Mouse (Mus musculus) cerebellum, adult 2 months (tissue): Measurements from ENCODE around the gene Golgb1. TPM values are rescaled to one million over a fixed set of nuclear protein-coding genes. Genes with fewer than 3 reads are reported as not detected.

Experiments
- DNase-seq, 2 experiments: peaks; one replicate each; pipeline ENCODE4 v3.0.0; 2021
- H3K27ac ChIP-seq: fragments of 200-500 bp; 2 replicates; pipeline ENCODE4 v1.5.1; 2012; ENCODE audit warnings: low read length, control low read depth, inconsistent platforms; ENCODE audit not compliant: insufficient read depth
- H3K27me3 ChIP-seq: fragments of 200-500 bp; 2 replicates; pipeline ENCODE4 v1.6.1; 2012; ENCODE audit warnings: inconsistent platforms, mild to moderate bottlenecking, low read length, moderate library complexity; ENCODE audit not compliant: control insufficient read depth, insufficient read depth
- H3K4me1 ChIP-seq: fragments of 200-500 bp; 2 replicates; pipeline ENCODE4 v1.6.1; 2011; ENCODE audit warnings: low read length; ENCODE audit not compliant: control insufficient read depth, insufficient read depth
- H3K4me3 ChIP-seq: fragments of 200-500 bp; replicated peaks from 2 replicates; pipeline ENCODE3; 2011; ENCODE audit warnings: mild to moderate bottlenecking, low read depth, low read length, control low read depth; ENCODE audit not compliant: insufficient read depth
- CTCF ChIP-seq: fragments of 200-500 bp; IDR thresholded peaks from 2 replicates; pipeline ENCODE4 v1.5.1; 2011; ENCODE audit warnings: low read depth, mild to moderate bottlenecking, control low read depth, low read length, moderate library complexity, borderline replicate concordance; ENCODE audit not compliant: insufficient read depth
- POLR2A ChIP-seq: fragments of 200-500 bp; IDR thresholded peaks from 2 replicates; pipeline ENCODE4 v1.6.1; 2011; ENCODE audit warnings: low read length, control low read depth, borderline replicate concordance; ENCODE audit not compliant: insufficient read depth
- WGBS: fragments of 180-500 bp; shearing (Covaris S2); methylation state at CpG from one replicate; pipeline ENCODE4 v1.1.7; 2018; 5-methylcytosine and 5-hydroxymethylcytosine counted together
- polyA plus RNA-seq: library from polyadenylated mRNA; depleted of rRNA; stranded (reverse); fragments of >200 nt; gene quantifications from 2 replicates; pipeline ENCODE4 v1.2.3, GENCODE M21; 2012

Gene Golgb1
- polyA plus RNA-seq, 1 experiment = 49.1 TPM

DNA sequence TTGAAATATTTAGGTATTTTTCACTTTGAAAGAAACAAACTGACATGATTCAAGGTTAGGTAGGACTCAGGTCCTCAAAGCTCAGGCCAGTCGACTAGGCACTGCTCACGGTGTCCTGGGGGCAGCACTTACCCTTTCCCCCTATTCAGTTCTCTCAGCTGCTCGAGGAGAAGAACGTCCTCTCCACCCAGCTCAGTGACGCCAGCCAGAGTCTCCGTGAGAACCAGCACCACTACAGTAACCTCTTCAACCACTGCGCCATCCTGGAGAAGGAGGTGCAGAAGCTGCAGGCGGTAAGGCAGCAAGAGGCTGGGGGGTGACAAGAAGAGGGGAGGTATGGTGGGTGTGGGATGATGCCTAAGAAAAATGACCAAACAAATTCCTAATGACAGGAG is 53.2 kb downstream of the Golgb1 start:
- H3K4me3 ChIP-seq = no peak overlapping the region
- H3K27me3 ChIP-seq = no peaks in the 10 kb centered on the region
- no peak for TF ChIP-seq CTCF
- no peak for TF ChIP-seq POLR2A
- no peak overlapping the region for H3K27ac ChIP-seq
- no peaks in the 10 kb centered on the region for H3K4me1 ChIP-seq
- 89% methylated on average over 8 of the region's 8 CpGs for WGBS
- no peak for DNase-seq

DNA sequence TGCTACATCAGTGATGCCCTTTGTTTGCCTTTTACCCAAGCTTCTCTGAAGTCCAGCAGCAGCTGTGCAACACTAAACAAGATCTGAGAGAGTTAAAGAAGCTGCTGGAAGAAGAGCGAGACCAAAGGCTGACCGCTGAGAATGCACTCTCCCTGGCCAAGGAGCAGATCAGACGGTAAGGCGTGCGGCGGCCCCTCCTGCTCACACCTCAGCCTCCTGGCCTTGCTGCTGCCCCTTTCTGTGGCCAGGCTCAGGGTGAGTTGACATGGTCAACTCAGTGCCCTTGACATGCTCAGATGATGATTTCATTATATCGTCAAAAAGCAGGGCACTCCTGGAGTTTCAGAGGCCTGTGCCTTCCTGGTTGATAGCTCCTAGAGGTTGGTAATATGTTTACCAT is 54.3 kb downstream of the Golgb1 start:
- 89% methylated on average over 7 of the region's 7 CpGs for WGBS
- no peak for DNase-seq
- Histone ChIP-seq H3K27ac (no peak overlapping the region), H3K4me3 (no peak overlapping the region), H3K27me3 (no peaks in the 10 kb centered on the region), H3K4me1 (no peaks in the 10 kb centered on the region)
- no peak for TF ChIP-seq POLR2A
- no peak for TF ChIP-seq CTCF

DNA sequence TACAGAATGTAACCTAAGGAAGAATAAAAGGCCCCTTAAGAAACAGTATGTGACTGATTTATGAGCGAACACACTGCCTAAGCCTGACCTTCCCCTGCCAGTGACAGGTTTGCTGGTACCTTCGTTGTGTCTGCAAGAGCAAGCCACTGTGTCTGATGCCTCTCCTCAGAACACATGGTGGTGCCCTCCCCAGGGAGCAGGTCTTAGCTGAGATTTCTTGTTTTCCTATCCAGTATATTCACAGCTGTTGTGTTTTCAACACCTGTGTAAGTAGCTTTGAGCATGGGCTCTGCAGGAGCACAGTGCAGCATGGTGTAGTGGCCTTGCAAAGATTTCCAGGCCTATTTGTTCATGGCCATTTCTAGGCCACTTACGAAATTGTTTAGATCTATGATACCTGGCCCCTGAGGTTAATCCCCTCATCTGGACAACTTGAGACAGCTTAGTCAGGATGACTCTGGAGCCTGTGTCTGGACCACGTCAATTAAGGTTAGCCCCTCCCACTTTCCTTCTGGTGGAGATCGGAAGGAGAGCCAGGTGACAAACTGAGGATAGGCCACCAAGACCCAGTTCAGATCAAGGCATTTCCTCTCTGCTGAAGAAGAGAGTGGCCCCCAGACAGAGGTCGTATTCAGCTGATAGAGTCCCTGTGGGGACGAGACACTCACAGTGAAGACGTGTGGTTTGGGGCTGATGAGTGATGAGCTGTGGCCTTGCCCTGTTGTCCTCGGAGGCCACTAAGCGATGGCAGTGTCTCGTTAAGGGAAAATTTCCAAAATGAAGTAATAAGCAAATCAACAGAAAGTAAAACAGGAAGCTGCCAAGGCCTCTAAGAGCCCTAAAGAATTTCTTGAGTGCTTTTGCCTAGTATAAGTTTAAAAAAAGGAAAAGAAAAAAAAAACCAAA is 55.5 kb downstream of the Golgb1 start:
- Histone ChIP-seq H3K4me1 (no peaks in the 10 kb centered on the region), H3K4me3 (no peak overlapping the region), H3K27ac (no peak overlapping the region), H3K27me3 (no peaks in the 10 kb centered on the region)
- TF ChIP-seq POLR2A (no peak), CTCF (no peak)
- no peak for DNase-seq
- WGBS = 86% methylated on average over 11 of the region's 11 CpGs

- no peak for DNase-seq
- no peak overlapping the region for H3K27ac ChIP-seq
- no peak overlapping the region for H3K4me3 ChIP-seq
- H3K27me3 ChIP-seq = no peaks in the 10 kb centered on the region
- no peak for TF ChIP-seq POLR2A
- TF ChIP-seq CTCF = no peak
- 92% methylated on average over 10 of the region's 10 CpGs for WGBS
- no peaks in the 10 kb centered on the region for H3K4me1 ChIP-seq
Measured at GRCm38 (mm10) chr16:36931381-36931780, 56.4 kb downstream of the Golgb1 start.

GRCm38 (mm10) chr16:36931976-36932375 is 57.0 kb downstream of the Golgb1 start:
- no peak overlapping the region for H3K4me3 ChIP-seq
- H3K27ac ChIP-seq = no peak overlapping the region
- WGBS = 92% methylated on average over 3 of the region's 3 CpGs
- H3K27me3 ChIP-seq = no peaks in the 10 kb centered on the region
- no peaks in the 10 kb centered on the region for H3K4me1 ChIP-seq
- TF ChIP-seq CTCF (no peak), POLR2A (no peak)
- DNase-seq = no peak

DNA sequence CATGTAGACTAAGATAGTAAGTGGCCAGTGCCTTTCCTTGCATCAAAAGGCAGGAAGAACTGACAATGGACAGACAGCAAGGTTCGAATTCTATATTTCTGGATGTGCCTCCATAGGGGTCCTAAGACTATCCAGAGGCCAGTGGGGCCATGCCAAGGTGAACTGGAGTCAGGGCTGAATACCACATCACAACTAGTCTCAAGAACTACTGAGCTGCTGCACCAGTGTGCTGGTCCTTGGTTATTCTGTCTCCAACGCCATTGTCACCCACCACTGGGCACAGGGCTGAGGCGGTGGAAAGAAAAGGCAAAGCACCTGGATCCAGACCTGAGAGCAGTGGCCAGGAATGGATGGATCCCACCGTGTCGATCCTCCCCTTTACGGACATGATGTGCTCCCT is 57.6 kb downstream of the Golgb1 start:
- Histone ChIP-seq H3K27ac (no peak overlapping the region), H3K4me3 (no peak overlapping the region), H3K4me1 (no peaks in the 10 kb centered on the region), H3K27me3 (no peaks in the 10 kb centered on the region)
- DNase-seq = no peak
- TF ChIP-seq CTCF (no peak), POLR2A (no peak)
- 93% methylated on average over 6 of the region's 6 CpGs for WGBS

- no peaks in the 10 kb centered on the region for H3K4me1 ChIP-seq
- no peak for DNase-seq
- H3K4me3 ChIP-seq = no peak overlapping the region
- WGBS = 78% methylated on average over 6 of the region's 6 CpGs
- TF ChIP-seq POLR2A = no peak
- TF ChIP-seq CTCF = no peak
- H3K27ac ChIP-seq = no peak overlapping the region
- H3K27me3 ChIP-seq = no peaks in the 10 kb centered on the region
Measured at GRCm38 (mm10) chr16:36934131-36934840, 59.3 kb downstream of the Golgb1 start.

- no peak for DNase-seq
- TF ChIP-seq POLR2A (no peak), CTCF (no peak)
- Histone ChIP-seq H3K27ac (no peak within 1 kb of the TSS), H3K27me3 (no peaks in the 10 kb centered on the region), H3K4me3 (no peak within 1 kb of the TSS), H3K4me1 (no peaks in the 10 kb centered on the region)
- 82% methylated on average over 7 of the region's 7 CpGs for WGBS
Measured at GRCm38 (mm10) chr16:36934841-36935620, 60.1 kb downstream of the Golgb1 start, which contains the start of gene Hcls1. Gene Hcls1 (plus strand): TSS chr16:36934983.
